ENCODE assay signal across 13 mouse cellular contexts in genomic region chr1:160921938-160922337, GRCm38 (mm10). TPM values are rescaled to one million over a fixed set of nuclear protein-coding genes. Genes with fewer than 3 reads are reported as not detected.
DNase-seq lines count a peak whose midpoint lies in the region; TF ChIP-seq lines count a peak whose summit lies in the region.
"Had no signal": no experiment of that assay in that cellular context is flagged by ENCODE, and none has a peak within 500 bp of the region (broad histone marks: within the 10 kb centered on the region; RNA-seq: fewer than 3 reads in every experiment).

No protein-coding gene starts in this region.

- DNase-seq in layer of hippocampus, adult 2 months (ENCODE audit: low spot score in 2 of 2): no peak
- DNase-seq in layer of hippocampus, postnatal 10 days (ENCODE audit: low spot score in 2 of 2): no peak
- DNase-seq in A20 (ENCODE audit: low read depth, low spot score) (peak; percentile 58), ES-CJ7 (ENCODE audit: low read depth, low spot score) (peak; percentile 58)
- DNase-seq in induced T-regulatory cell, adult 2 months (ENCODE audit: low read depth): peak; percentile 53
- no peak for DNase-seq in left cerebral cortex, postnatal 36 days (ENCODE audit: low spot score in 2 of 2)
- DNase-seq in gastrocnemius, postnatal 10 days: no peak
- DNase-seq: cerebellum, postnatal 10 days; lung, postnatal 10 days; right cerebral cortex, postnatal 4 days had no signal

- no peak overlapping the region for H3K27ac ChIP-seq in layer of hippocampus, adult 2 months
- H3K27ac ChIP-seq: embryonic facial prominence, embryonic 13.5 days; heart, embryonic 10.5 days; hindbrain, embryonic 12.5 days had no signal

- no peak overlapping the region for H3K4me3 ChIP-seq in layer of hippocampus, adult 2 months
- H3K4me3 ChIP-seq: embryonic facial prominence, embryonic 13.5 days; heart, embryonic 10.5 days; hindbrain, embryonic 12.5 days had no signal

- TF ChIP-seq CTCF in layer of hippocampus, adult 2 months (conservative IDR thresholded peaks at IDR 0.05): peak; percentile 56

- intact Hi-C loops in left cerebral cortex, postnatal 36 days (cut with DNase I): no loop called here

RNA-seq across cellular contexts. Expression of gene Rc3h1, which starts 15.7 kb away (rescaled TPM):
- total RNA-seq in layer of hippocampus, adult 2 months (2021): 10 to 100 TPM; 39.1 to 41.4 TPM
- 10 to 100 TPM; 39.9 to 40.2 TPM for total RNA-seq in layer of hippocampus, postnatal 10 days (2021)
- 10 to 100 TPM; 41.0 to 42.9 TPM for total RNA-seq in left cerebral cortex, postnatal 36 days (2021)
- 10 to 100 TPM; 32.1 to 36.9 TPM for total RNA-seq in gastrocnemius, postnatal 10 days (2021)

RNA-seq across cellular contexts. Expression of gene Serpinc1, which starts 56.4 kb away (rescaled TPM):
- total RNA-seq in layer of hippocampus, adult 2 months (2021): under 1 TPM; 0.44 to 0.49 TPM
- under 1 TPM; 0.13 to 0.59 TPM for total RNA-seq in layer of hippocampus, postnatal 10 days (2021)
- under 1 TPM; 0.12 to 0.50 TPM for total RNA-seq in left cerebral cortex, postnatal 36 days (2021)
- total RNA-seq in gastrocnemius, postnatal 10 days (2021): 1 to 10 TPM in 1 of 2 experiments, under 1 TPM in 1; 0.56 to 1.8 TPM

Comparison
In these comparisons a context has a peak if more than half of its experiments do, and no peak if none do; other contexts are left out.
1. DNase-seq: peak in A20 (single experiment), ES-CJ7 (single experiment) and induced T-regulatory cell, adult 2 months (single experiment); none in layer of hippocampus, adult 2 months (0 of 2), layer of hippocampus, postnatal 10 days (0 of 2), left cerebral cortex, postnatal 36 days (0 of 2) and gastrocnemius, postnatal 10 days (single experiment).